Mouse (Mus musculus) C2C12 (cell line): ENCODE data around the gene Wdr91. TPM values are rescaled to one million over a fixed set of nuclear protein-coding genes. Genes with fewer than 3 reads are reported as not detected.

Source experiments
- H3K27me3 ChIP-seq: one replicate; pipeline ENCODE4 v1.6.1; 2011; ENCODE audit not compliant: control insufficient read depth, insufficient read depth, insufficient read length
- H3K36me3 ChIP-seq: one replicate; pipeline ENCODE4 v1.6.1; 2011; ENCODE audit not compliant: control insufficient read depth, insufficient read depth
- H3K4me3 ChIP-seq: one replicate; pipeline ENCODE4 v1.5.1; 2011; ENCODE audit warnings: mild to moderate bottlenecking, control low read depth; ENCODE audit not compliant: poor library complexity, insufficient read depth, severe bottlenecking
- H3K79me2 ChIP-seq: one replicate; pipeline ENCODE4 v1.6.1; 2011; ENCODE audit not compliant: control insufficient read depth, insufficient read depth
- H3K79me3 ChIP-seq: one replicate; pipeline ENCODE4 v1.6.1; 2011; ENCODE audit warnings: low read depth, control low read depth
- H3ac ChIP-seq: one replicate; pipeline ENCODE3; 2011; ENCODE audit warnings: low read depth; ENCODE audit not compliant: control insufficient read depth, insufficient read length
- CEBPB ChIP-seq: IDR thresholded peaks from one replicate; pipeline ENCODE4 v1.6.1; 2011; ENCODE audit warnings: low read depth, mild to moderate bottlenecking, control low read depth, moderate library complexity
- CTCF ChIP-seq: IDR thresholded peaks from one replicate; pipeline ENCODE4 v1.5.1; 2011; ENCODE audit not compliant: control insufficient read depth, insufficient read depth, insufficient read length
- FOSL1 ChIP-seq: IDR thresholded peaks from one replicate; pipeline ENCODE4 v1.8.0; 2011; ENCODE audit warnings: mild to moderate bottlenecking, low read length; ENCODE audit not compliant: poor library complexity, insufficient read depth, severe bottlenecking
- MAX ChIP-seq: IDR thresholded peaks from one replicate; pipeline ENCODE4 v1.6.1; 2011; ENCODE audit warnings: mild to moderate bottlenecking, control low read depth
- MYOD1 ChIP-seq: IDR thresholded peaks from one replicate; pipeline ENCODE4 v1.6.1; 2011; ENCODE audit warnings: low read depth; ENCODE audit not compliant: control insufficient read depth, insufficient read length
- MYOG ChIP-seq: IDR thresholded peaks from one replicate; pipeline ENCODE4 v1.6.1; 2011; ENCODE audit not compliant: control insufficient read depth, insufficient read length; ENCODE audit errors: extremely low read depth
- USF1 ChIP-seq: IDR thresholded peaks from one replicate; pipeline ENCODE4 v1.6.1; 2011; ENCODE audit warnings: low read depth, mild to moderate bottlenecking, control low read depth, moderate library complexity
- polyA plus RNA-seq: library from polyadenylated mRNA; unstranded; fragments of >200 nt; fragmentation: generic; extraction: Trizol; gene quantifications from one replicate; pipeline ENCODE4 v1.2.1, GENCODE M21; 2012; ENCODE audit warnings: missing spikeins

The Wdr91 gene
- polyA plus RNA-seq, 1 experiment: 12.8 TPM

- H3K36me3 ChIP-seq: no peaks in the 10 kb centered on the region
- H3K27me3 ChIP-seq: no peaks in the 10 kb centered on the region
- H3K79me3 ChIP-seq: no peaks in the 10 kb centered on the region
- H3ac ChIP-seq: no peak overlapping the region
- H3K4me3 ChIP-seq: no peak overlapping the region
- TF ChIP-seq CTCF (no peak), USF1 (no peak), CEBPB (no peak), MYOD1 (no peak), FOSL1 (no peak), MAX (no peak), MYOG (no peak)
- no peaks in the 10 kb centered on the region for H3K79me2 ChIP-seq
Observed at GRCm38 (mm10) chr6:34951518-34951917, 40.8 kb upstream of the Wdr91 start.

GRCm38 (mm10) chr6:34948461-34948860, 37.8 kb upstream of the Wdr91 start:
- no peak for TF ChIP-seq CEBPB
- TF ChIP-seq MYOG: no peak
- TF ChIP-seq MYOD1: no peak
- no peak for TF ChIP-seq CTCF
- no peak for TF ChIP-seq USF1
- no peak for TF ChIP-seq MAX
- TF ChIP-seq FOSL1: no peak
- Histone ChIP-seq H3K36me3 (no peaks in the 10 kb centered on the region), H3K4me3 (no peak overlapping the region)

GRCm38 (mm10) chr6:34946486-34947079, 35.9 kb upstream of the Wdr91 start:
- no peaks in the 10 kb centered on the region for H3K79me2 ChIP-seq
- no peak overlapping the region for H3K4me3 ChIP-seq
- H3K27me3 ChIP-seq: no peaks in the 10 kb centered on the region
- H3K79me3 ChIP-seq: no peaks in the 10 kb centered on the region
- H3ac ChIP-seq: no peak overlapping the region
- TF ChIP-seq CTCF (no peak), FOSL1 (no peak), MAX (no peak), MYOG (no peak), USF1 (no peak), CEBPB (no peak), MYOD1 (no peak)
- no peaks in the 10 kb centered on the region for H3K36me3 ChIP-seq

More at GRCm38 (mm10) chr6:34948461-34948860, 37.8 kb upstream of the Wdr91 start:
- Histone ChIP-seq H3K79me2 (no peaks in the 10 kb centered on the region), H3K79me3 (no peaks in the 10 kb centered on the region), H3K27me3 (no peaks in the 10 kb centered on the region), H3ac (no peak overlapping the region)

GRCm38 (mm10) chr6:34943499-34943898, 32.8 kb upstream of the Wdr91 start:
- Histone ChIP-seq H3K4me3 (no peak overlapping the region), H3K36me3 (no peaks in the 10 kb centered on the region), H3K79me2 (no peaks in the 10 kb centered on the region), H3K27me3 (no peaks in the 10 kb centered on the region), H3ac (no peak overlapping the region), H3K79me3 (no peaks in the 10 kb centered on the region)
- TF ChIP-seq MYOG: no peak
- TF ChIP-seq USF1: no peak
- TF ChIP-seq CEBPB: no peak
- TF ChIP-seq MYOD1: no peak
- no peak for TF ChIP-seq CTCF
- no peak for TF ChIP-seq FOSL1

GRCm38 (mm10) chr6:34942446-34942845, 31.8 kb upstream of the Wdr91 start:
- Histone ChIP-seq H3K79me3 (no peaks in the 10 kb centered on the region), H3K79me2 (no peaks in the 10 kb centered on the region), H3ac (no peak overlapping the region), H3K4me3 (no peak overlapping the region), H3K27me3 (no peaks in the 10 kb centered on the region), H3K36me3 (no peaks in the 10 kb centered on the region)
- TF ChIP-seq CEBPB (no peak), MYOG (no peak), CTCF (no peak), MYOD1 (no peak), FOSL1 (no peak), MAX (no peak), USF1 (no peak)

- no peak overlapping the region for H3K4me3 ChIP-seq
- no peaks in the 10 kb centered on the region for H3K27me3 ChIP-seq
- no peaks in the 10 kb centered on the region for H3K79me3 ChIP-seq
- H3K36me3 ChIP-seq: no peaks in the 10 kb centered on the region
- H3K79me2 ChIP-seq: no peaks in the 10 kb centered on the region
- no peak for TF ChIP-seq MYOD1
- TF ChIP-seq USF1: no peak
- no peak for TF ChIP-seq CTCF
- TF ChIP-seq MYOG: no peak
- no peak for TF ChIP-seq MAX
- no peak for TF ChIP-seq FOSL1
- no peak for TF ChIP-seq CEBPB
- no peak overlapping the region for H3ac ChIP-seq
Observed at GRCm38 (mm10) chr6:34941496-34941895, 30.8 kb upstream of the Wdr91 start.
